Mouse (Mus musculus): Measurements from ENCODE around the gene Rab21. TPM values are rescaled to one million over a fixed set of nuclear protein-coding genes. Genes with fewer than 3 reads are reported as not detected.

Gene Rab21
- polyA plus RNA-seq, 1 experiment from 2014 or later, result 10.0 TPM

DNA sequence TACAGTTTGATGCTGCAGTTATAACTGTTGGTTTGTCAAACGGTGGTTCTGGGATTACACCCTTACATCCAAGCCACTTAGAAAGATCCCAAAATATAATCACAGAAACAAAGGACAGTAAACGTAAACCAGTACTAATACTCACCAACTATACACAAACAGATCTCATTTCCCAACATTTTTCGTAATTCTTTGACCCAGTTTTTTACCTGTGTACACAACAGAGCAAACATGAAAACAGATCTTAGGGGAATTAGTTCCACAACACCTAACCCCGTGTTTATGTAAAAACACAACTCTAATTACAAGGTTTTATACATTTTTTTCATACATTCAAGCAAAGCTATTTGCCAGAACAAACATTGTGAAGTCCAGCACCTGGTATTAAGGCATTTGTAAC is 16.7 kb downstream of the Rab21 start:
- no peaks in the 10 kb centered on the region for H3K27me3 ChIP-seq (ENCODE audit: control insufficient read depth, insufficient read depth, low read length)
- H3K4me2 ChIP-seq (ENCODE audit: low read depth, low read length, severe bottlenecking), result no peak overlapping the region
- H3K27ac ChIP-seq (ENCODE audit: low read depth, low read length), result no peak overlapping the region
- no peaks in the 10 kb centered on the region for H3K4me1 ChIP-seq (replicated peaks; ENCODE audit: control insufficient read depth, insufficient read depth, low read length)
- no peaks in the 10 kb centered on the region for H3K36me3 ChIP-seq (ENCODE audit: control insufficient read depth, insufficient read depth, low read length)
- H3K4me3 ChIP-seq (ENCODE audit: low read depth, low read length), result no peak overlapping the region
- no peak for DNase-seq (ENCODE audit: low spot score)
- no peak for ATAC-seq (replicated peaks; ENCODE audit: low FRiP score)
- no peaks in the 10 kb centered on the region for H3K9me3 ChIP-seq (ENCODE audit: control insufficient read depth, low read length)
- 94% methylated on average over 4 of the region's 4 CpGs for WGBS
- H3K9ac ChIP-seq (ENCODE audit: low read length), result no peak overlapping the region

- no peak overlapping the region for H3K4me3 ChIP-seq (ENCODE audit: low read depth, low read length)
- H3K36me3 ChIP-seq (ENCODE audit: control insufficient read depth, insufficient read depth, low read length), result no peaks in the 10 kb centered on the region
- 94% methylated on average over 5 of the region's 5 CpGs for WGBS
- no peak overlapping the region for H3K27ac ChIP-seq (ENCODE audit: low read depth, low read length)
- H3K9ac ChIP-seq (ENCODE audit: low read length), result no peak overlapping the region
- H3K4me2 ChIP-seq (ENCODE audit: low read depth, low read length, severe bottlenecking), result no peak overlapping the region
- no peaks in the 10 kb centered on the region for H3K9me3 ChIP-seq (ENCODE audit: control insufficient read depth, low read length)
- DNase-seq (ENCODE audit: low spot score) (no peak), ATAC-seq (replicated peaks; ENCODE audit: low FRiP score) (no peak)
- H3K27me3 ChIP-seq (ENCODE audit: control insufficient read depth, insufficient read depth, low read length), result no peaks in the 10 kb centered on the region
- no peaks in the 10 kb centered on the region for H3K4me1 ChIP-seq (replicated peaks; ENCODE audit: control insufficient read depth, insufficient read depth, low read length)
These were observed 17.8 kb downstream of the Rab21 start for GRCm38 (mm10) chr10:115297582-115297981.

- 88% methylated on average over 9 of the region's 9 CpGs for WGBS
- Histone ChIP-seq H3K4me2 (ENCODE audit: low read depth, low read length, severe bottlenecking) (no peak overlapping the region), H3K36me3 (ENCODE audit: control insufficient read depth, insufficient read depth, low read length) (no peaks in the 10 kb centered on the region), H3K4me1 (replicated peaks; ENCODE audit: control insufficient read depth, insufficient read depth, low read length) (no peaks in the 10 kb centered on the region), H3K9me3 (ENCODE audit: control insufficient read depth, low read length) (no peaks in the 10 kb centered on the region), H3K9ac (ENCODE audit: low read length) (no peak overlapping the region), H3K27me3 (ENCODE audit: control insufficient read depth, insufficient read depth, low read length) (no peaks in the 10 kb centered on the region), H3K27ac (ENCODE audit: low read depth, low read length) (no peak overlapping the region), H3K4me3 (ENCODE audit: low read depth, low read length) (no peak overlapping the region)
- ATAC-seq (replicated peaks; ENCODE audit: low FRiP score), result no peak
- DNase-seq (ENCODE audit: low spot score), result peak; percentile 29
These were observed 18.9 kb downstream of the Rab21 start for GRCm38 (mm10) chr10:115296401-115296935.

DNA sequence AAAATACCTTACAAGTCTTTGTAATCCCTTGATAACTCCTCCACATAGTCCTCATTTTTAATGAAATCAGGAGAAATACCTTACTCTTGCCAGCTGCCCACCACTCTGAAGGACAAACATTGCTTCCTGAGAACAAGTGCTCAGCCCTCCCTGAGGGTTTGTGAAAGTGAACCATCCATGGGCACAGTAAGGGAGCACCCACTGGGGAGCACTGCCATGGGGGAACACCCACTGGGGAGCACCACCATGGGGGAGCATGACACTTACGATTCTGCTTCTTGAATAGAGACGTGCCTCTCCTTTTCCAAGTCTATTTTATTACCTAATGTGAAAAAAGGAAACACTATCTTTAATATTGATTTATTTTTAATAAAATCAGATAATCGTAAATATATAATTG is 20.2 kb downstream of the Rab21 start:
- H3K9me3 ChIP-seq (ENCODE audit: control insufficient read depth, low read length), result no peaks in the 10 kb centered on the region
- ATAC-seq (replicated peaks; ENCODE audit: low FRiP score) (no peak), DNase-seq (ENCODE audit: low spot score) (peak; percentile 30)
- 94% methylated on average over 3 of the region's 3 CpGs for WGBS
- no peak overlapping the region for H3K27ac ChIP-seq (ENCODE audit: low read depth, low read length)
- H3K36me3 ChIP-seq (ENCODE audit: control insufficient read depth, insufficient read depth, low read length), result no peaks in the 10 kb centered on the region
- H3K27me3 ChIP-seq (ENCODE audit: control insufficient read depth, insufficient read depth, low read length), result no peaks in the 10 kb centered on the region
- H3K4me1 ChIP-seq (replicated peaks; ENCODE audit: control insufficient read depth, insufficient read depth, low read length), result no peaks in the 10 kb centered on the region
- no peak overlapping the region for H3K4me2 ChIP-seq (ENCODE audit: low read depth, low read length, severe bottlenecking)
- H3K4me3 ChIP-seq (ENCODE audit: low read depth, low read length), result no peak overlapping the region
- no peak overlapping the region for H3K9ac ChIP-seq (ENCODE audit: low read length)

GRCm38 (mm10) chr10:115294715-115295114 is 20.7 kb downstream of the Rab21 start:
- Histone ChIP-seq H3K9ac (ENCODE audit: low read length) (no peak overlapping the region), H3K4me1 (replicated peaks; ENCODE audit: control insufficient read depth, insufficient read depth, low read length) (no peaks in the 10 kb centered on the region), H3K9me3 (ENCODE audit: control insufficient read depth, low read length) (no peaks in the 10 kb centered on the region), H3K36me3 (ENCODE audit: control insufficient read depth, insufficient read depth, low read length) (no peaks in the 10 kb centered on the region), H3K4me3 (ENCODE audit: low read depth, low read length) (no peak overlapping the region), H3K27ac (ENCODE audit: low read depth, low read length) (no peak overlapping the region), H3K4me2 (ENCODE audit: low read depth, low read length, severe bottlenecking) (no peak overlapping the region), H3K27me3 (ENCODE audit: control insufficient read depth, insufficient read depth, low read length) (no peaks in the 10 kb centered on the region)
- no peak for DNase-seq (ENCODE audit: low spot score)
- 94% methylated on average over 7 of the region's 7 CpGs for WGBS
- ATAC-seq (replicated peaks; ENCODE audit: low FRiP score), result no peak

GRCm38 (mm10) chr10:115293946-115294345 is 21.4 kb downstream of the Rab21 start:
- no peak overlapping the region for H3K4me3 ChIP-seq (ENCODE audit: low read depth, low read length)
- H3K9ac ChIP-seq (ENCODE audit: low read length), result no peak overlapping the region
- H3K27ac ChIP-seq (ENCODE audit: low read depth, low read length), result no peak overlapping the region
- H3K9me3 ChIP-seq (ENCODE audit: control insufficient read depth, low read length), result no peaks in the 10 kb centered on the region
- no peaks in the 10 kb centered on the region for H3K27me3 ChIP-seq (ENCODE audit: control insufficient read depth, insufficient read depth, low read length)
- 93% methylated on average over 7 of the region's 7 CpGs for WGBS
- DNase-seq (ENCODE audit: low spot score), result peak; percentile 19
- H3K36me3 ChIP-seq (ENCODE audit: control insufficient read depth, insufficient read depth, low read length), result no peaks in the 10 kb centered on the region
- no peaks in the 10 kb centered on the region for H3K4me1 ChIP-seq (replicated peaks; ENCODE audit: control insufficient read depth, insufficient read depth, low read length)
- no peak for ATAC-seq (replicated peaks; ENCODE audit: low FRiP score)
- no peak overlapping the region for H3K4me2 ChIP-seq (ENCODE audit: low read depth, low read length, severe bottlenecking)

GRCm38 (mm10) chr10:115290671-115291070 is 24.7 kb downstream of the Rab21 start:
- Histone ChIP-seq H3K4me1 (replicated peaks; ENCODE audit: control insufficient read depth, insufficient read depth, low read length) (no peaks in the 10 kb centered on the region), H3K4me3 (ENCODE audit: low read depth, low read length) (no peak overlapping the region), H3K36me3 (ENCODE audit: control insufficient read depth, insufficient read depth, low read length) (no peaks in the 10 kb centered on the region; the same call in 1 of the 2 replicates), H3K9me3 (ENCODE audit: control insufficient read depth, low read length) (no peaks in the 10 kb centered on the region), H3K9ac (ENCODE audit: low read length) (no peak overlapping the region), H3K4me2 (ENCODE audit: low read depth, low read length, severe bottlenecking) (no peak overlapping the region), H3K27me3 (ENCODE audit: control insufficient read depth, insufficient read depth, low read length) (no peaks in the 10 kb centered on the region), H3K27ac (ENCODE audit: low read depth, low read length) (no peak overlapping the region)
- ATAC-seq (replicated peaks; ENCODE audit: low FRiP score), result no peak
- WGBS, result 95% methylated on average over 9 of the region's 9 CpGs
- no peak for DNase-seq (ENCODE audit: low spot score)

- Histone ChIP-seq H3K9me3 (ENCODE audit: control insufficient read depth, low read length) (no peaks in the 10 kb centered on the region), H3K4me2 (ENCODE audit: low read depth, low read length, severe bottlenecking) (no peak overlapping the region), H3K4me1 (replicated peaks; ENCODE audit: control insufficient read depth, insufficient read depth, low read length) (no peaks in the 10 kb centered on the region), H3K36me3 (ENCODE audit: control insufficient read depth, insufficient read depth, low read length) (no peaks in the 10 kb centered on the region; the same call in 1 of the 2 replicates), H3K9ac (ENCODE audit: low read length) (no peak overlapping the region), H3K27ac (ENCODE audit: low read depth, low read length) (no peak overlapping the region), H3K27me3 (ENCODE audit: control insufficient read depth, insufficient read depth, low read length) (no peaks in the 10 kb centered on the region), H3K4me3 (ENCODE audit: low read depth, low read length) (no peak overlapping the region)
- ATAC-seq (replicated peaks; ENCODE audit: low FRiP score) (no peak), DNase-seq (ENCODE audit: low spot score) (no peak)
- 90% methylated on average over 8 of the region's 8 CpGs for WGBS
These were observed 26.5 kb downstream of the Rab21 start for GRCm38 (mm10) chr10:115288856-115289255.

- Histone ChIP-seq H3K4me3 (ENCODE audit: low read depth, low read length) (no peak overlapping the region), H3K9ac (ENCODE audit: low read length) (no peak overlapping the region), H3K4me2 (ENCODE audit: low read depth, low read length, severe bottlenecking) (no peak overlapping the region), H3K36me3 (ENCODE audit: control insufficient read depth, insufficient read depth, low read length) (no peaks in the 10 kb centered on the region; the same call in 1 of the 2 replicates), H3K27ac (ENCODE audit: low read depth, low read length) (no peak overlapping the region), H3K4me1 (replicated peaks; ENCODE audit: control insufficient read depth, insufficient read depth, low read length) (no peaks in the 10 kb centered on the region), H3K27me3 (ENCODE audit: control insufficient read depth, insufficient read depth, low read length) (no peaks in the 10 kb centered on the region), H3K9me3 (ENCODE audit: control insufficient read depth, low read length) (no peaks in the 10 kb centered on the region)
- DNase-seq (ENCODE audit: low spot score), result no peak
- ATAC-seq (replicated peaks; ENCODE audit: low FRiP score), result no peak
- 83% methylated on average over 10 of the region's 10 CpGs for WGBS
These were observed 31.2 kb downstream of the Rab21 start for GRCm38 (mm10) chr10:115284170-115284569.

Measured in forebrain, embryonic 11.5 days (tissue).